Mouse (Mus musculus): Measurements from ENCODE around the gene Wdr24.

- TF ChIP-seq POLR2A (IDR thresholded peaks at IDR 0.05; ENCODE audit: low read depth, low read length) (no peak), CTCF (IDR thresholded peaks at IDR 0.05; ENCODE audit: extremely low read depth, insufficient read depth, insufficient read length, insufficient replicate concordance) (no peak)
Observed at GRCm38 (mm10) chr17:25786280-25786679, 37.1 kb upstream of the Wdr24 start, which contains the start of gene Ccdc78.
